8 mouse cellular contexts compared by ENCODE assay signal in genomic region chr2:84425138-84425537, GRCm38 (mm10). TPM values are rescaled to one million over a fixed set of nuclear protein-coding genes. Genes with fewer than 3 reads are reported as not detected.
DNase-seq lines count a peak whose midpoint lies in the region; ATAC-seq and TF ChIP-seq lines count a peak whose summit lies in the region.

TSS of gene Calcrl (minus strand) at chr2:84425411.

- H3K36me3 ChIP-seq in embryonic facial prominence, embryonic 15.5 days = no peaks in the 10 kb centered on the region
- no peaks in the 10 kb centered on the region for H3K36me3 ChIP-seq in limb, embryonic 12.5 days
- H3K36me3 ChIP-seq in midbrain, embryonic 14.5 days (ENCODE audit: control insufficient read depth, insufficient read depth, low read length) = no peaks in the 10 kb centered on the region
- H3K36me3 ChIP-seq in spleen, adult 2 months (ENCODE audit: control insufficient read depth, insufficient read depth, low read length) = no peaks in the 10 kb centered on the region

- under 1% methylated on average over 10 of the region's 10 CpGs for WGBS in embryonic facial prominence, embryonic 15.5 days
- 0% methylated on average over 10 of the region's 10 CpGs for WGBS in limb, embryonic 12.5 days
- WGBS in midbrain, embryonic 14.5 days = 1% methylated on average over 10 of the region's 10 CpGs
- WGBS in spleen, adult 2 months = under 1% methylated on average over 10 of the region's 10 CpGs

- no peak within 1 kb of the TSS for H3K9ac ChIP-seq in embryonic facial prominence, embryonic 15.5 days
- H3K9ac ChIP-seq in limb, embryonic 12.5 days (replicated peaks) = peak within 1 kb of the TSS; percentile 42
- peak within 1 kb of the TSS; percentile 18; the same call in 1 of the 2 replicates for H3K9ac ChIP-seq in midbrain, embryonic 14.5 days (replicated peaks; ENCODE audit: low read length)

- peak within 1 kb of the TSS; percentile 39 for H3K4me3 ChIP-seq in embryonic facial prominence, embryonic 15.5 days (replicated peaks)
- peak within 1 kb of the TSS; percentile 37 for H3K4me3 ChIP-seq in limb, embryonic 12.5 days (replicated peaks)
- peak within 1 kb of the TSS; percentile 24 for H3K4me3 ChIP-seq in midbrain, embryonic 14.5 days (replicated peaks; ENCODE audit: low read depth, low read length)
- H3K4me3 ChIP-seq in spleen, adult 2 months (ENCODE audit: extremely low read depth, insufficient read depth, insufficient read length) = peak within 1 kb of the TSS; percentile 69

- no peaks in the 10 kb centered on the region for H3K27me3 ChIP-seq in embryonic facial prominence, embryonic 15.5 days
- H3K27me3 ChIP-seq in limb, embryonic 12.5 days = no peaks in the 10 kb centered on the region
- H3K27me3 ChIP-seq in midbrain, embryonic 14.5 days (ENCODE audit: control insufficient read depth, insufficient read depth, low read length) = no peaks in the 10 kb centered on the region
- no peaks in the 10 kb centered on the region for H3K27me3 ChIP-seq in spleen, adult 2 months (ENCODE audit: control insufficient read depth, insufficient read depth, low read length)

- DNase-seq in cerebellum, adult 11 months = peak; percentile 0
- DNase-seq in cerebellum, adult 8-10 months = no peak
- peak; percentile 90 for DNase-seq in heart, adult 8-10 months (ENCODE audit: low spot score)
- DNase-seq in kidney, adult 8-10 months = peak; percentile 77 to 82
- peak; percentile 66 for DNase-seq in midbrain, embryonic 14.5 days
- peak; percentile 72 to 84 for DNase-seq in spleen, adult 2 months (ENCODE audit: low read depth in 1 of 2, low spot score in 2 of 2)

- H3K9me3 ChIP-seq in embryonic facial prominence, embryonic 15.5 days (replicated peaks) = no peaks in the 10 kb centered on the region
- H3K9me3 ChIP-seq in limb, embryonic 12.5 days = no peaks in the 10 kb centered on the region
- H3K9me3 ChIP-seq in midbrain, embryonic 14.5 days (ENCODE audit: control insufficient read depth, low read length) = no peaks in the 10 kb centered on the region

- peak within 1 kb of the TSS; percentile 70 for H3K27ac ChIP-seq in embryonic facial prominence, embryonic 15.5 days (replicated peaks)
- H3K27ac ChIP-seq in limb, embryonic 12.5 days = peak within 1 kb of the TSS; percentile 80
- no peak within 1 kb of the TSS for H3K27ac ChIP-seq in midbrain, embryonic 14.5 days (replicated peaks; ENCODE audit: low read depth, low read length)
- H3K27ac ChIP-seq in spleen, adult 2 months (ENCODE audit: insufficient read depth, low read length) = peak within 1 kb of the TSS; percentile 88

- no peak for TF ChIP-seq CTCF in spleen, adult 2 months (IDR thresholded peaks at IDR 0.05; ENCODE audit: extremely low read depth, insufficient read depth, insufficient read length, insufficient replicate concordance)

- peak; percentile 75 for ATAC-seq in embryonic facial prominence, embryonic 15.5 days (ENCODE audit: insufficient number of reproducible peaks, low FRiP score, low TSS enrichment, low read depth)
- ATAC-seq in limb, embryonic 12.5 days (ENCODE audit: insufficient number of reproducible peaks, insufficient read depth, low FRiP score, low TSS enrichment, low read depth) = peak; percentile 85
- ATAC-seq in midbrain, embryonic 14.5 days (ENCODE audit: low FRiP score, low TSS enrichment) = no peak; the same call in 1 of the 2 replicates

- TF ChIP-seq POLR2A in spleen, adult 2 months (IDR thresholded peaks at IDR 0.05; ENCODE audit: low read depth, low read length) = peak; percentile 96

- no peaks in the 10 kb centered on the region for H3K4me1 ChIP-seq in embryonic facial prominence, embryonic 15.5 days
- H3K4me1 ChIP-seq in limb, embryonic 12.5 days (replicated peaks) = peaks cover 3% of the 10 kb centered on the region
- no peaks in the 10 kb centered on the region for H3K4me1 ChIP-seq in midbrain, embryonic 14.5 days (ENCODE audit: control insufficient read depth, insufficient read depth, low read length)
- peaks cover 2% of the 10 kb centered on the region; the same call in 1 of the 2 replicates for H3K4me1 ChIP-seq in spleen, adult 2 months (ENCODE audit: control insufficient read depth, insufficient read depth, insufficient read length)

- peak within 1 kb of the TSS; percentile 60 for H3K4me2 ChIP-seq in embryonic facial prominence, embryonic 15.5 days (replicated peaks)
- H3K4me2 ChIP-seq in limb, embryonic 12.5 days = peak within 1 kb of the TSS; percentile 61
- H3K4me2 ChIP-seq in midbrain, embryonic 14.5 days (ENCODE audit: low read length) = peak within 1 kb of the TSS; percentile 50

RNA-seq across cellular contexts. Expression of gene Calcrl, which starts in this region (rescaled TPM):
- polyA plus RNA-seq in embryonic facial prominence, embryonic 15.5 days (2015; fragmentation: Nextera tagmentation; extraction: Ambion mirVana) = 18.2 and 22.2 TPM in 2 replicates
- total RNA-seq in heart, adult 8-10 months (2022) = 10 to 100 TPM; 18.9 to 25.4 (median 24.4) TPM
- polyA plus RNA-seq in limb, embryonic 12.5 days (2016; fragmentation: Nextera tagmentation; extraction: Ambion mirVana) = 12.7 and 12.9 TPM in 2 replicates
- 3.5 and 10.6 TPM in 2 replicates for polyA plus RNA-seq in midbrain, embryonic 14.5 days (2014; fragmentation: Nextera tagmentation; extraction: Ambion mirVana)
- polyA plus RNA-seq in spleen, adult 2 months (2012; rRNA removed) = 4.5 and 6.0 TPM in 2 replicates
